Mouse (Mus musculus): ENCODE measurements around the gene Pom121l2. TPM values are rescaled to one million over a fixed set of nuclear protein-coding genes. Genes with fewer than 3 reads are reported as not detected.

Gene Pom121l2
- polyA plus RNA-seq, 1 experiment from 2014 or later = 0.12 TPM

- no peaks in the 10 kb centered on the region; the same call in 1 of the 2 replicates for H3K27me3 ChIP-seq (ENCODE audit: control insufficient read depth, insufficient read depth, low read length)
- no peaks in the 10 kb centered on the region for H3K4me1 ChIP-seq (replicated peaks; ENCODE audit: control insufficient read depth, insufficient read depth, low read length)
- peak; percentile 92 for ATAC-seq (replicated peaks; ENCODE audit: low FRiP score)
- peak overlapping the region; percentile 62 for H3K4me3 ChIP-seq (ENCODE audit: low read depth, low read length)
- H3K9me3 ChIP-seq (ENCODE audit: control insufficient read depth, low read length) = no peaks in the 10 kb centered on the region
- DNase-seq (ENCODE audit: low spot score) = peak; percentile 89
- no peaks in the 10 kb centered on the region for H3K36me3 ChIP-seq (ENCODE audit: control insufficient read depth, insufficient read depth, low read length)
- peak overlapping the region; percentile 45 for H3K4me2 ChIP-seq (ENCODE audit: low read depth, low read length, severe bottlenecking)
- H3K9ac ChIP-seq (ENCODE audit: low read length) = peak overlapping the region; percentile 87
- H3K27ac ChIP-seq (ENCODE audit: low read depth, low read length) = peak overlapping the region; percentile 77
- 5% methylated on average over 20 of the region's 20 CpGs for WGBS
Measured at GRCm38 (mm10) chr13:21974726-21975473, 6.1 kb upstream of the Pom121l2 start.

GRCm38 (mm10) chr13:21981803-21982193 lies 804 bp downstream of the Pom121l2 start:
- 3% methylated on average over 17 of the region's 17 CpGs for WGBS
- peak overlapping the region; percentile 74 for H3K9ac ChIP-seq (ENCODE audit: low read length)
- H3K4me1 ChIP-seq (replicated peaks; ENCODE audit: control insufficient read depth, insufficient read depth, low read length) = peaks cover 4% of the 10 kb centered on the region
- peaks cover 25% of the 10 kb centered on the region for H3K27me3 ChIP-seq (ENCODE audit: control insufficient read depth, insufficient read depth, low read length)
- peak; percentile 66 for DNase-seq (ENCODE audit: low spot score)
- H3K4me2 ChIP-seq (ENCODE audit: low read depth, low read length, severe bottlenecking) = peak overlapping the region; percentile 98
- no peaks in the 10 kb centered on the region for H3K36me3 ChIP-seq (ENCODE audit: control insufficient read depth, insufficient read depth, low read length)
- peak overlapping the region; percentile 51 for H3K4me3 ChIP-seq (ENCODE audit: low read depth, low read length)
- peak; percentile 49; the same call in 1 of the 2 replicates for ATAC-seq (replicated peaks; ENCODE audit: low FRiP score)
- no peak overlapping the region for H3K27ac ChIP-seq (ENCODE audit: low read depth, low read length)
- H3K9me3 ChIP-seq (ENCODE audit: control insufficient read depth, low read length) = no peaks in the 10 kb centered on the region

- Histone ChIP-seq H3K36me3 (ENCODE audit: control insufficient read depth, insufficient read depth, low read length) (no peaks in the 10 kb centered on the region), H3K4me3 (ENCODE audit: low read depth, low read length) (no peak overlapping the region), H3K27ac (ENCODE audit: low read depth, low read length) (no peak overlapping the region), H3K9me3 (ENCODE audit: control insufficient read depth, low read length) (no peaks in the 10 kb centered on the region), H3K4me2 (ENCODE audit: low read depth, low read length, severe bottlenecking) (no peak overlapping the region), H3K9ac (ENCODE audit: low read length) (no peak overlapping the region), H3K4me1 (replicated peaks; ENCODE audit: control insufficient read depth, insufficient read depth, low read length) (peaks cover 4% of the 10 kb centered on the region), H3K27me3 (ENCODE audit: control insufficient read depth, insufficient read depth, low read length) (peaks cover 25% of the 10 kb centered on the region)
- no peak for DNase-seq (ENCODE audit: low spot score)
- ATAC-seq (replicated peaks; ENCODE audit: low FRiP score) = no peak
- WGBS = 88% methylated on average over 2 of the region's 2 CpGs
Measured at GRCm38 (mm10) chr13:21984486-21984885, 3.5 kb downstream of the Pom121l2 start.

DNA sequence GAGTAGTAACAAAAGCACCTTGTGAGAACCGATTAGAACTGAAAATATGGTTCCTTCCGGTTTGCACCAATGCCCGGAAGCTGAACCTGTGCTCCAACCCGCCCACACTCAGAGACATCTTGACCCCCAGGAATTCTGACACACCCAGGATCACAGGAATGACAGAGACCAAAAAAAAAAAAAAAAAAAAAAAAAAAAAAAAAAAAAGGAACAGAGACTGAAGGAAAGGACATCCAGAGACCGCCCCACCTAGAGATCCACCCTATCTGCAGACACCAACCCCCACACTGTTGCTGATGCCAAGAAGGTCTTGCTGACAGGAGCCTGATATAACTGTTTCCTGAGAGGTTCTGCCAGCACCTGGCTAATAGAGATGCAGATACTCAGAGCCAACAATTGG lies 11.6 kb downstream of the Pom121l2 start:
- Histone ChIP-seq H3K9me3 (ENCODE audit: control insufficient read depth, low read length) (no peaks in the 10 kb centered on the region), H3K4me3 (ENCODE audit: low read depth, low read length) (no peak overlapping the region), H3K4me2 (ENCODE audit: low read depth, low read length, severe bottlenecking) (no peak overlapping the region), H3K36me3 (ENCODE audit: control insufficient read depth, insufficient read depth, low read length) (no peaks in the 10 kb centered on the region), H3K4me1 (replicated peaks; ENCODE audit: control insufficient read depth, insufficient read depth, low read length) (no peaks in the 10 kb centered on the region; the same call in 1 of the 2 replicates), H3K27me3 (ENCODE audit: control insufficient read depth, insufficient read depth, low read length) (peaks cover 16% of the 10 kb centered on the region), H3K9ac (ENCODE audit: low read length) (no peak overlapping the region), H3K27ac (ENCODE audit: low read depth, low read length) (no peak overlapping the region)
- WGBS = 79% methylated on average over 5 of the region's 5 CpGs
- DNase-seq (ENCODE audit: low spot score) (no peak), ATAC-seq (replicated peaks; ENCODE audit: low FRiP score) (no peak)

DNA sequence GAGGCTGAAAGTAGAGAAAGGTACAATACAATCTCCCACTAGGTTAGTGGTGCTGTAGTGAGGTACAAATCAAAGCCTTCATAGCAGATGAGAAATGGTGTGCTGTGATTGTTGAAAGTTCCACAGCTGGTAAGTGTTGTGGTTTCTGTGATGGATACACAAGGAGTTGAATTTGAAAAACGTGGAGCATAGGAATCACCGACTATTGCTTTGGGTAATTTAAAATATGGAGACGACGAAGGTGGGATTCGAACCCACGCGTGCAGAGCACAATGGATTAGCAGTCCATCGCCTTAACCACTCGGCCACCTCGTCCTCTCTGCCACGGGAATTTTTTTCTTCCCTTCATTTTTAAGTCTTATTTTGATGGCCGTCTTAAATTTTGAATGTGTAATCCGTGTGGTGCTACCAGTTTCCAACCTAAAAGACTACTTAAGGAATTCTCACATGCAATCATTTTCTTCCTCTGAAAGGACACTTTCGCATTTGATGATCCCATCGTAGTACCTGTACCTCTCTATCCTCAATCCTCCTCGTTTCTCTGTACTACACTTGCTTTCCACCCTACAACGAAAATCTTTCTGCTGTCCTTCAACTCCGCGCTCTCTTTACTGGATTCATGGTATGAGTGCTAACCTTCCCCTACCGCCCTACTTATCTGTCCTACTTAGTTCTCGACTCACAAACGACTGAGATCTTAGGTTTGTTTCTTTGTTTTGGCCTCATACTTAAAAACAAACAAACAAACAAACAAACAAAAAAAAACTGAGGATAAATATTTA lies 13.2 kb downstream of the Pom121l2 start:
- ATAC-seq (replicated peaks; ENCODE audit: low FRiP score) = 0 out of 2 replicates have a peak, but pooled peaks have one; percentile 52
- H3K27me3 ChIP-seq (ENCODE audit: control insufficient read depth, insufficient read depth, low read length) = peaks cover 31% of the 10 kb centered on the region
- H3K4me2 ChIP-seq (ENCODE audit: low read depth, low read length, severe bottlenecking) = peak overlapping the region; percentile 16; the same call in 1 of the 2 replicates
- under 1% methylated on average over 22 of the region's 22 CpGs for WGBS
- no peak overlapping the region for H3K4me3 ChIP-seq (ENCODE audit: low read depth, low read length)
- no peaks in the 10 kb centered on the region; the same call in 1 of the 2 replicates for H3K4me1 ChIP-seq (replicated peaks; ENCODE audit: control insufficient read depth, insufficient read depth, low read length)
- H3K36me3 ChIP-seq (ENCODE audit: control insufficient read depth, insufficient read depth, low read length) = no peaks in the 10 kb centered on the region
- no peak overlapping the region for H3K9ac ChIP-seq (ENCODE audit: low read length)
- no peaks in the 10 kb centered on the region for H3K9me3 ChIP-seq (ENCODE audit: control insufficient read depth, low read length)
- DNase-seq (ENCODE audit: low spot score) = peak; percentile 76
- no peak overlapping the region for H3K27ac ChIP-seq (ENCODE audit: low read depth, low read length)

- peak overlapping the region; percentile 65 for H3K4me2 ChIP-seq (ENCODE audit: low read depth, low read length, severe bottlenecking)
- peak overlapping the region; percentile 35 for H3K9ac ChIP-seq (ENCODE audit: low read length)
- WGBS = 5% methylated on average over 8 of the region's 8 CpGs
- H3K9me3 ChIP-seq (ENCODE audit: control insufficient read depth, low read length) = no peaks in the 10 kb centered on the region
- peak overlapping the region; percentile 39 for H3K4me3 ChIP-seq (ENCODE audit: low read depth, low read length)
- no peak overlapping the region for H3K27ac ChIP-seq (ENCODE audit: low read depth, low read length)
- H3K4me1 ChIP-seq (replicated peaks; ENCODE audit: control insufficient read depth, insufficient read depth, low read length) = no peaks in the 10 kb centered on the region; the same call in 1 of the 2 replicates
- no peaks in the 10 kb centered on the region for H3K36me3 ChIP-seq (ENCODE audit: control insufficient read depth, insufficient read depth, low read length)
- ATAC-seq (replicated peaks; ENCODE audit: low FRiP score) (no peak), DNase-seq (ENCODE audit: low spot score) (no peak)
- peaks cover 38% of the 10 kb centered on the region for H3K27me3 ChIP-seq (ENCODE audit: control insufficient read depth, insufficient read depth, low read length)
Measured at GRCm38 (mm10) chr13:21994896-21995295, 13.9 kb downstream of the Pom121l2 start.

GRCm38 (mm10) chr13:21995331-21995914 lies 14.4 kb downstream of the Pom121l2 start:
- no peaks in the 10 kb centered on the region; the same call in 1 of the 2 replicates for H3K4me1 ChIP-seq (replicated peaks; ENCODE audit: control insufficient read depth, insufficient read depth, low read length)
- peak overlapping the region; percentile 65 for H3K4me2 ChIP-seq (ENCODE audit: low read depth, low read length, severe bottlenecking)
- no peaks in the 10 kb centered on the region for H3K36me3 ChIP-seq (ENCODE audit: control insufficient read depth, insufficient read depth, low read length)
- peak overlapping the region; percentile 39 for H3K4me3 ChIP-seq (ENCODE audit: low read depth, low read length)
- H3K27me3 ChIP-seq (ENCODE audit: control insufficient read depth, insufficient read depth, low read length) = peaks cover 42% of the 10 kb centered on the region
- peak; percentile 61 for ATAC-seq (replicated peaks; ENCODE audit: low FRiP score)
- peak; percentile 71 for DNase-seq (ENCODE audit: low spot score)
- WGBS = 2% methylated on average over 21 of the region's 21 CpGs
- peak overlapping the region; percentile 35 for H3K9ac ChIP-seq (ENCODE audit: low read length)
- no peak overlapping the region for H3K27ac ChIP-seq (ENCODE audit: low read depth, low read length)
- no peaks in the 10 kb centered on the region for H3K9me3 ChIP-seq (ENCODE audit: control insufficient read depth, low read length)

DNA sequence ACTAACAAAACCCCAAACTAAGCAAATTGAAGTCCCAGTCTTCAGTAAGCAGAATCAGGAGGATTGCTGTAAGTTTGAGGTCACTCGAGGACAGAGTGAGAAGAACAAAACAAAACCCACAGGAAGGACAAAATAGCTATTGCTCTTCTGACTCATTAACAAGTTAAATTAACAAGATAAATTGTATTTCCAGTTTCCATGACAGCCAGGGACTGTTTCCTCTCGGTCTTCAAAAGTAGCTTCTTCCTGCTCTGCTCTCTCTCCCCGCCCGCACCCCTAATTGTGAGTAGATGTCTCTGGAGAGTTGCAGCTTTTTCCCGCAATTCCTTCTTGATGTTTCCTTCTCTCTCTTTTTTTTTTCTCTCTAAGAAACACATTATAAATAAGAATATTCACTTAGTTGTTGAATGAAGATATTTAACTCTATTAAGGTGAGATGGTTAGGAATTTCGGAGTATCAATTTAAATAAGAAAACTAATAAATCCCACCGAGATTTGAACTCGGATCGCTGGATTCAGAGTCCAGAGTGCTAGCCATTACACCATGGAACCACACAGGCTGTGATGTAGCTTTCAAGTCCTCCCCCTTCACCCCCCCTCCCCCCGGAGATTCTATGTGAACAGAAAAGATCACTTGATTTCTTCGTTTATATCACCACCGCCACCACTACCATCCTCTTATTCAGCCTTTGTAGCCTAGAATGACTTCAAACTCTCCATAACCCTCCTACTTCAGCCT lies 15.3 kb downstream of the Pom121l2 start:
- no peaks in the 10 kb centered on the region for H3K9me3 ChIP-seq (ENCODE audit: control insufficient read depth, low read length)
- peak overlapping the region; percentile 65 for H3K4me2 ChIP-seq (ENCODE audit: low read depth, low read length, severe bottlenecking)
- no peaks in the 10 kb centered on the region for H3K36me3 ChIP-seq (ENCODE audit: control insufficient read depth, insufficient read depth, low read length)
- DNase-seq (ENCODE audit: low spot score) (peak; percentile 80), ATAC-seq (replicated peaks; ENCODE audit: low FRiP score) (0 out of 2 replicates have a peak, but pooled peaks have one; percentile 60)
- H3K27ac ChIP-seq (ENCODE audit: low read depth, low read length) = no peak overlapping the region
- H3K4me1 ChIP-seq (replicated peaks; ENCODE audit: control insufficient read depth, insufficient read depth, low read length) = no peaks in the 10 kb centered on the region; the same call in 1 of the 2 replicates
- H3K27me3 ChIP-seq (ENCODE audit: control insufficient read depth, insufficient read depth, low read length) = peaks cover 50% of the 10 kb centered on the region
- H3K4me3 ChIP-seq (ENCODE audit: low read depth, low read length) = peak overlapping the region; percentile 39
- H3K9ac ChIP-seq (ENCODE audit: low read length) = no peak overlapping the region
- 3% methylated on average over 12 of the region's 12 CpGs for WGBS

Data from forebrain, embryonic 11.5 days (tissue).